Mouse (Mus musculus): ENCODE data around the gene Adamts2.

DNA sequence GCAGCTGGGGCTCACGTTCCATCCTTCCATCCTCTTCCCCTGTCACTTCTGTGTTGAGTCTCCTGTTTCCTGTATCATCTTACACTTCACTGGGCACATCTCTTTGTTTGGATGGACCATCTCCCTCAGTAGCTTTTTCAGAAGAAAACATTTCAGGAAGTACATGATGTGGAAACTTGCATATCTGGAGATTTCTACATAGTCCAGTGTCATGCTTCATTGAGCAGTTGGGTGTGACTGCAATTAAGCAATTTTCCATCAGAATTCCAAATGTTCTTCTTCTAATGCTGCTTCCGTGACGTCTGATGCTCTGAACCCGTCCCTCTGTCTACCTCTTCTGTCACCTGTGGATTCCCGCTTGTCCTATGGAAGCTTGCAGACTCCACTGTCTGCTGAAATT, 124.2 kb downstream of the Adamts2 start:
- TF ChIP-seq CTCF (IDR thresholded peaks at IDR 0.05; ENCODE audit: extremely low read depth, insufficient read depth, insufficient read length, insufficient replicate concordance) (no peak), POLR2A (IDR thresholded peaks at IDR 0.05; ENCODE audit: low read depth, low read length) (no peak)

Measured in spleen, adult 2 months (tissue).